Mouse (Mus musculus): ENCODE measurements around the gene Zkscan8. TPM values are rescaled to one million over a fixed set of nuclear protein-coding genes. Genes with fewer than 3 reads are reported as not detected.
"Not testable (repeated sequence)": the region's sequence is repeated elsewhere in the genome, so short reads cannot be mapped to it uniquely, and the experiment has no call there.

Gene Zkscan8
- polyA plus RNA-seq, 1 experiment from 2014 or later = 5.3 TPM

- not testable (repeated sequence) for H3K36me3 ChIP-seq; H3K4me1 ChIP-seq; H3K9me3 ChIP-seq; H3K27me3 ChIP-seq (ENCODE audit: insufficient read depth, poor library complexity, severe bottlenecking)
- peak; percentile 78 for DNase-seq (ENCODE audit: low spot score)
- 5% methylated on average over 27 of the region's 31 CpGs for WGBS
- peak within 1 kb of the TSS; percentile 71 for H3K4me3 ChIP-seq
- H3K27ac ChIP-seq = peak within 1 kb of the TSS; percentile 84
These were observed 51.9 kb downstream of the Zkscan8 start, which contains the start of the genes Zkscan4 and Gm10065 for GRCm38 (mm10) chr13:21478759-21479670. TSS of gene Zkscan4 (plus strand) at chr13:21478907. TSS of gene Gm10065 (minus strand) at chr13:21479441.

GRCm38 (mm10) chr13:21472427-21472826 is 58.5 kb downstream of the Zkscan8 start:
- Histone ChIP-seq H3K27ac (no peak overlapping the region), H3K36me3 (no peaks in the 10 kb centered on the region), H3K4me3 (no peak overlapping the region), H3K9me3 (no peaks in the 10 kb centered on the region), H3K4me1 (peaks cover 5% of the 10 kb centered on the region; the same call in 1 of the 2 replicates), H3K27me3 (ENCODE audit: insufficient read depth, poor library complexity, severe bottlenecking) (no peaks in the 10 kb centered on the region)
- WGBS = 21% methylated on average over 4 of the region's 4 CpGs
- DNase-seq (ENCODE audit: low spot score) = no peak

- WGBS = 8% methylated on average over 9 of the region's 9 CpGs
- peaks cover 5% of the 10 kb centered on the region; the same call in 1 of the 2 replicates for H3K4me1 ChIP-seq
- no peaks in the 10 kb centered on the region for H3K27me3 ChIP-seq (ENCODE audit: insufficient read depth, poor library complexity, severe bottlenecking)
- no peaks in the 10 kb centered on the region for H3K9me3 ChIP-seq
- no peak overlapping the region for H3K27ac ChIP-seq
- no peaks in the 10 kb centered on the region for H3K36me3 ChIP-seq
- H3K4me3 ChIP-seq = peak overlapping the region; percentile 75
- no peak for DNase-seq (ENCODE audit: low spot score)
These were observed 61.8 kb downstream of the Zkscan8 start for GRCm38 (mm10) chr13:21469097-21469496.

- no peaks in the 10 kb centered on the region for H3K27me3 ChIP-seq (ENCODE audit: insufficient read depth, poor library complexity, severe bottlenecking)
- DNase-seq (ENCODE audit: low spot score) = peak; percentile 95
- H3K36me3 ChIP-seq = no peaks in the 10 kb centered on the region
- WGBS = 1% methylated on average over 54 of the region's 54 CpGs
- H3K27ac ChIP-seq = peak within 1 kb of the TSS; percentile 93
- H3K4me1 ChIP-seq = peaks cover 5% of the 10 kb centered on the region; the same call in 1 of the 2 replicates
- peak within 1 kb of the TSS; percentile 75 for H3K4me3 ChIP-seq
- H3K9me3 ChIP-seq = no peaks in the 10 kb centered on the region
These were observed 62.6 kb downstream of the Zkscan8 start, which contains the start of gene Nkapl for GRCm38 (mm10) chr13:21468061-21469019. TSS of gene Nkapl (minus strand) at chr13:21468509.

GRCm38 (mm10) chr13:21467336-21467735 is 63.6 kb downstream of the Zkscan8 start:
- 84% methylated on average over 10 of the region's 10 CpGs for WGBS
- Histone ChIP-seq H3K27ac (no peak overlapping the region), H3K36me3 (no peaks in the 10 kb centered on the region), H3K4me3 (0 out of 2 replicates have a peak overlapping the region, but pooled peaks have one; percentile 75), H3K4me1 (peaks cover 5% of the 10 kb centered on the region; the same call in 1 of the 2 replicates), H3K27me3 (ENCODE audit: insufficient read depth, poor library complexity, severe bottlenecking) (no peaks in the 10 kb centered on the region), H3K9me3 (no peaks in the 10 kb centered on the region)
- peak; percentile 53 for DNase-seq (ENCODE audit: low spot score)

Other genes with a start within 250 kb of the Zkscan8 start
- gene Gpx5, start 238.4 kb downstream of the Zkscan8 start, polyA plus RNA-seq (2016; fragmentation: Nextera tagmentation; extraction: Ambion mirVana) = not detected in 2 replicates
- gene Gpx6, start 219.0 kb downstream of the Zkscan8 start, polyA plus RNA-seq (2016; fragmentation: Nextera tagmentation; extraction: Ambion mirVana) = not detected in 2 replicates
- not detected in 2 replicates for gene Olfr1367, start 184.2 kb downstream of the Zkscan8 start, polyA plus RNA-seq (2016; fragmentation: Nextera tagmentation; extraction: Ambion mirVana)
- 8.9 and 12.5 TPM in 2 replicates for gene Zscan12, start 168.3 kb downstream of the Zkscan8 start, polyA plus RNA-seq (2016; fragmentation: Nextera tagmentation; extraction: Ambion mirVana)
- gene Zkscan3, start 128.4 kb downstream of the Zkscan8 start, polyA plus RNA-seq (2016; fragmentation: Nextera tagmentation; extraction: Ambion mirVana) = 69.4 and 78.6 TPM in 2 replicates
- gene Pgbd1, start 90.1 kb downstream of the Zkscan8 start, polyA plus RNA-seq (2016; fragmentation: Nextera tagmentation; extraction: Ambion mirVana) = 2.5 and 2.9 TPM in 2 replicates
- gene Zscan26, start 77.4 kb downstream of the Zkscan8 start, polyA plus RNA-seq (2016; fragmentation: Nextera tagmentation; extraction: Ambion mirVana) = 22.7 and 27.5 TPM in 2 replicates
- gene Nkapl, start 62.6 kb downstream of the Zkscan8 start, polyA plus RNA-seq (2016; fragmentation: Nextera tagmentation; extraction: Ambion mirVana) = 2.0 and 2.4 TPM in 2 replicates
- 2.0 and 2.1 TPM in 2 replicates for gene Zkscan4, start 52.2 kb downstream of the Zkscan8 start, polyA plus RNA-seq (2016; fragmentation: Nextera tagmentation; extraction: Ambion mirVana)
- not detected in 2 replicates for gene Gm10065, start 51.7 kb downstream of the Zkscan8 start, polyA plus RNA-seq (2016; fragmentation: Nextera tagmentation; extraction: Ambion mirVana)
- 0.21 and 0.53 TPM in 2 replicates for gene AK157302, start 35.9 kb downstream of the Zkscan8 start, polyA plus RNA-seq (2016; fragmentation: Nextera tagmentation; extraction: Ambion mirVana)
- gene Gm11273, start 29.7 kb downstream of the Zkscan8 start, polyA plus RNA-seq (2016; fragmentation: Nextera tagmentation; extraction: Ambion mirVana) = 9.0 and 11.6 TPM in 2 replicates
- 0.05 and 0.07 TPM in 2 replicates for gene Olfr1366, start 11.7 kb upstream of the Zkscan8 start, polyA plus RNA-seq (2016; fragmentation: Nextera tagmentation; extraction: Ambion mirVana)
- 0.04 TPM in 1 of 2 replicates, not detected in the other for gene Olfr1535, start 28.8 kb upstream of the Zkscan8 start, polyA plus RNA-seq (2016; fragmentation: Nextera tagmentation; extraction: Ambion mirVana)
- gene Olfr1364, start 50.6 kb upstream of the Zkscan8 start, polyA plus RNA-seq (2016; fragmentation: Nextera tagmentation; extraction: Ambion mirVana) = not detected in 2 replicates
- not detected in 2 replicates for gene Olfr1362, start 82.9 kb upstream of the Zkscan8 start, polyA plus RNA-seq (2016; fragmentation: Nextera tagmentation; extraction: Ambion mirVana)
- gene Olfr11, start 111.4 kb upstream of the Zkscan8 start, polyA plus RNA-seq (2016; fragmentation: Nextera tagmentation; extraction: Ambion mirVana) = not detected in 2 replicates
- not detected in 2 replicates for gene Olfr1361, start 132.3 kb upstream of the Zkscan8 start, polyA plus RNA-seq (2016; fragmentation: Nextera tagmentation; extraction: Ambion mirVana)
- not detected in 2 replicates for gene Olfr1360, start 146.3 kb upstream of the Zkscan8 start, polyA plus RNA-seq (2016; fragmentation: Nextera tagmentation; extraction: Ambion mirVana)
- gene Olfr1359, start 167.0 kb upstream of the Zkscan8 start, polyA plus RNA-seq (2016; fragmentation: Nextera tagmentation; extraction: Ambion mirVana) = not detected in 2 replicates
- 1.4 TPM in 1 of 2 replicates, not detected in the other for gene Hist1h2bl, start 185.0 kb upstream of the Zkscan8 start, polyA plus RNA-seq (2016; fragmentation: Nextera tagmentation; extraction: Ambion mirVana)
- 6.3 and 11.7 TPM in 2 replicates for gene Hist1h2ai, start 185.3 kb upstream of the Zkscan8 start, polyA plus RNA-seq (2016; fragmentation: Nextera tagmentation; extraction: Ambion mirVana)
- 3.7 and 3.8 TPM in 2 replicates for gene Hist1h3h, start 186.5 kb upstream of the Zkscan8 start, polyA plus RNA-seq (2016; fragmentation: Nextera tagmentation; extraction: Ambion mirVana)
- gene Hist1h2bm, start 190.9 kb upstream of the Zkscan8 start, polyA plus RNA-seq (2016; fragmentation: Nextera tagmentation; extraction: Ambion mirVana) = 2.4 and 3.7 TPM in 2 replicates
- 2.0 TPM in 1 of 2 replicates, not detected in the other for gene Hist1h4j, start 203.9 kb upstream of the Zkscan8 start, polyA plus RNA-seq (2016; fragmentation: Nextera tagmentation; extraction: Ambion mirVana)
- 2.4 and 3.8 TPM in 2 replicates for gene Hist1h4k, start 219.4 kb upstream of the Zkscan8 start, polyA plus RNA-seq (2016; fragmentation: Nextera tagmentation; extraction: Ambion mirVana)
- 6.7 and 8.3 TPM in 2 replicates for gene Hist1h2ak, start 222.7 kb upstream of the Zkscan8 start, polyA plus RNA-seq (2016; fragmentation: Nextera tagmentation; extraction: Ambion mirVana)
- gene Hist1h2bn, start 223.0 kb upstream of the Zkscan8 start, polyA plus RNA-seq (2016; fragmentation: Nextera tagmentation; extraction: Ambion mirVana) = 1.2 and 3.0 TPM in 2 replicates
- gene Hist1h1b, start 249.5 kb upstream of the Zkscan8 start, polyA plus RNA-seq (2016; fragmentation: Nextera tagmentation; extraction: Ambion mirVana) = 12.2 and 12.8 TPM in 2 replicates

All from heart, embryonic 10.5 days (tissue).